Mouse (Mus musculus): ENCODE data around the gene Zdhhc6.

- no peak for TF ChIP-seq POLR2A (IDR thresholded peaks at IDR 0.05; ENCODE audit: insufficient read depth, low read depth, low read length)
- no peak for TF ChIP-seq CTCF (IDR thresholded peaks at IDR 0.05; ENCODE audit: insufficient read depth, low read depth, low read length)
Observed at GRCm38 (mm10) chr19:55232136-55232535, 83.7 kb downstream of the Zdhhc6 start.

All from olfactory bulb, adult 2 months (tissue).